Mouse (Mus musculus) myocyte (in vitro differentiated cells): ENCODE results near the gene Ltbp4.

ENCODE experiments used
- E2F4 ChIP-seq: IDR thresholded peaks from one replicate; pipeline ENCODE4 v1.6.1; 2011; ENCODE audit warnings: mild to moderate bottlenecking, control low read depth, moderate library complexity; ENCODE audit not compliant: insufficient read depth
- MAX ChIP-seq: IDR thresholded peaks from one replicate; pipeline ENCODE4 v1.6.1; 2011; ENCODE audit warnings: low read depth, mild to moderate bottlenecking, control low read depth
- MYOD1 ChIP-seq, 3 experiments: IDR thresholded peaks; one replicate each; pipeline ENCODE4 v1.6.1; 2011; ENCODE audit warnings: control low read depth in 2 of 3, low read depth in 2 of 3, mild to moderate bottlenecking in 2 of 3, moderate library complexity in 1 of 3; ENCODE audit not compliant: insufficient read length in 2 of 3, control insufficient read depth in 1 of 3
- POLR2A ChIP-seq: IDR thresholded peaks from one replicate; pipeline ENCODE4 v1.6.1; 2011; ENCODE audit warnings: low read depth, mild to moderate bottlenecking, control low read depth, moderate library complexity; ENCODE audit not compliant: insufficient read length
- REST ChIP-seq: IDR thresholded peaks from one replicate; pipeline ENCODE4 v1.6.1; 2011; ENCODE audit warnings: mild to moderate bottlenecking, control low read depth, moderate library complexity; ENCODE audit not compliant: insufficient read depth, insufficient read length

DNA sequence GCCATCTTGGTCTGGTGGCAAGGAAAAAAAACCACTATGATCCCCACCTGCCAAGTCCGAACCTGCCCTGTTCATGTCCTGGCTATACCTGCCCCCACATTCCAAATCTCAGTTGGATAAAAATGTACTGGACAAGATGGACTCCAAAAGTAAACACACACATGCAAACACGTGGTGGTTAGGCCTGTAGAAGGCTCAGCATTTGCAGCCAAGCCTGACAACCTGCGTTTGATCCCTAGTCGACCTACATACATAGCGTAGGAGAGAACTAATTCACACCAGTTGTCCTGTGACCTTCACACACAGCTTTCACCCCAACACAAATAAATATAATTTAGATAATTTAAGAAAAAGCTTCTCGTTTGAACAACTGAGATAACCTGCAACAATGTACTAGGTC is 23.3 kb upstream of the Ltbp4 start:
- TF ChIP-seq MYOD1 (IDR thresholded peaks at IDR 0.05; ENCODE audit: control insufficient read depth in 1 of 3, insufficient read length in 2 of 3, low read depth in 2 of 3) (no peak), POLR2A (no peak), REST (no peak), E2F4 (no peak), MAX (no peak)
